Mouse (Mus musculus) ZHBTc4 (cell line): ENCODE data around the gene Sidt1.

Experiments used
- DNase-seq: peaks from one replicate; pipeline ENCODE4 v3.0.0-alpha.2; 2011; ENCODE audit warnings: low read depth, low spot score

Sidt1 gene

GRCm38 (mm10) chr16:44303822-44304221 lies 29.2 kb downstream of the Sidt1 start:
- no peak for DNase-seq

- DNase-seq, result no peak
Measured at GRCm38 (mm10) chr16:44302126-44302892, 30.7 kb downstream of the Sidt1 start.

GRCm38 (mm10) chr16:44299438-44300093 lies 33.4 kb downstream of the Sidt1 start:
- peak; percentile 80 for DNase-seq

GRCm38 (mm10) chr16:44293960-44294359 lies 39.0 kb downstream of the Sidt1 start:
- no peak for DNase-seq

- peak; percentile 69 for DNase-seq
Measured at GRCm38 (mm10) chr16:44292681-44293080, 40.3 kb downstream of the Sidt1 start.

- no peak for DNase-seq
Measured at GRCm38 (mm10) chr16:44289004-44289648, 43.9 kb downstream of the Sidt1 start.

GRCm38 (mm10) chr16:44287356-44287950 lies 45.5 kb downstream of the Sidt1 start:
- DNase-seq, result no peak

GRCm38 (mm10) chr16:44282614-44283325 lies 50.2 kb downstream of the Sidt1 start:
- no peak for DNase-seq

GRCm38 (mm10) chr16:44282036-44282435 lies 51.0 kb downstream of the Sidt1 start:
- no peak for DNase-seq

- peak; percentile 83 for DNase-seq
Measured at GRCm38 (mm10) chr16:44280806-44281205, 52.2 kb downstream of the Sidt1 start.

GRCm38 (mm10) chr16:44277212-44277611 lies 55.8 kb downstream of the Sidt1 start:
- no peak for DNase-seq

GRCm38 (mm10) chr16:44271371-44272038 lies 61.5 kb downstream of the Sidt1 start:
- no peak for DNase-seq

- DNase-seq, result no peak
Measured at GRCm38 (mm10) chr16:44270606-44271005, 62.4 kb downstream of the Sidt1 start.

- no peak for DNase-seq
Measured at GRCm38 (mm10) chr16:44269578-44269977, 63.4 kb downstream of the Sidt1 start.

GRCm38 (mm10) chr16:44268541-44269215 lies 64.3 kb downstream of the Sidt1 start:
- DNase-seq, result no peak

- no peak for DNase-seq
Measured at GRCm38 (mm10) chr16:44265562-44265961, 67.4 kb downstream of the Sidt1 start.

- no peak for DNase-seq
Measured at GRCm38 (mm10) chr16:44264916-44265315, 68.1 kb downstream of the Sidt1 start.

- no peak for DNase-seq
Measured at GRCm38 (mm10) chr16:44257476-44257875, 75.5 kb downstream of the Sidt1 start.

- no peak for DNase-seq
Measured at GRCm38 (mm10) chr16:44254698-44255097, 78.3 kb downstream of the Sidt1 start.
